Mouse (Mus musculus) neutrophil, adult 83 days (primary cell): Measurements from ENCODE around the gene Bdkrb1. TPM values are rescaled to one million over a fixed set of nuclear protein-coding genes. Genes with fewer than 3 reads are reported as not detected.

Experiments used
- total RNA-seq, 2 experiments: library from RNA; stranded (reverse); gene quantifications; one replicate each; pipeline ENCODE4 v1.2.4; 2023

Gene Bdkrb1
- total RNA-seq = not detected

DNA sequence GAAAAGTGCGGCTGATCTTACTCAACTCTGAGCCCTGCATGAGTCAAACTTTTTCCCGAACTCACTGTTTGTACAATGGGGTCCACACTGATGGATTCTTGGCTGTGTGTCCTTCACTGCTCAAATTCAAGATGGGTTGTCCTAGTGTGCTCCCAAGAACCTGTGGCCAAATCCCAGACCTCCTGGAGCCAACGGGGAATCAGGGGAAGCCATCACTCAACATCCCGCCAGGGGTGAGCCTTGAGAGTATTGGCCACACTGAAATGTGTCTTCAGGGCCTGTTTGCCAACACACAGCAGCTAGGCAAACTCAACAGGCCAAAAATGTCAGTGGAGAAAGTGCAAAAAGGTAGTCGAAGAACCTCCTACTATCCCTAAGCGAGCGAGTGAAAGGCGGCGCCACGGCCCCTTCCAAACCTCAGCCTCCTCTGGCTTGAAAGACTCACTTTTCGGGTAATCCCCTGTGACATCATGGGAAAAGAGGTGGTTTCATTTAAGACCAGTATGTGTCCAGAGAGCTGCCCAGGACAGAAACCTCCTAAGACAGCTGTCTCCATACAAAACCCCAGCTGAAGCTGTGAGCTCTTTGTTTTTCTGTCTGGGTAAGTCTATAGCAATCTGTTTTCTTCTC is at the start of gene Bdkrb1:
Gene Bdkrb1 (plus strand): TSS at position 505 of the 630 bp plus-strand sequence.

GRCm38 (mm10) chr12:105562936-105563680 is 39.8 kb upstream of the Bdkrb1 start, which contains the start of gene Bdkrb2:
Gene Bdkrb2, plus strand, starts transcription at chr12:105563226.

Other genes starting within 250 kb of the Bdkrb1 start
- not detected for gene D430019H16Rik, start 149.2 kb upstream of the Bdkrb1 start, total RNA-seq
- not detected for gene Bdkrb2, start 39.9 kb upstream of the Bdkrb1 start, total RNA-seq
- 1 to 10 TPM; 8.2 to 9.2 TPM for gene Gskip, start 81.7 kb downstream of the Bdkrb1 start, total RNA-seq
- gene Atg2b, start 82.1 kb downstream of the Bdkrb1 start, total RNA-seq = 10 to 100 TPM; 17.3 to 19.1 TPM
- not detected for gene Ak7, start 102.9 kb downstream of the Bdkrb1 start, total RNA-seq
- gene Papola, start 181.6 kb downstream of the Bdkrb1 start, total RNA-seq = 100 to 1,000 TPM; 146 to 150 TPM